In genomic region chr12:6832933-6833332, GRCm38 (mm10) we compare ENCODE assay signal across 26 mouse cellular contexts.
"Had no signal": no experiment of that assay in that cellular context is flagged by ENCODE, and none has a peak within 500 bp of the region (broad histone marks: within the 10 kb centered on the region; RNA-seq: fewer than 3 reads in every experiment).

No protein-coding gene starts in this region.

- H3K9me3 ChIP-seq: heart, embryonic 13.5 days; heart, embryonic 15.5 days; hindbrain, embryonic 13.5 days; hindbrain, embryonic 15.5 days; kidney, embryonic 15.5 days; limb, embryonic 13.5 days; limb, embryonic 15.5 days; liver, embryonic 13.5 days had no signal

- H3K36me3 ChIP-seq: heart, embryonic 13.5 days; heart, embryonic 15.5 days; hindbrain, embryonic 13.5 days; hindbrain, embryonic 15.5 days; kidney, embryonic 15.5 days; limb, embryonic 13.5 days; limb, embryonic 15.5 days; liver, embryonic 13.5 days had no signal

- H3K9ac ChIP-seq: heart, embryonic 13.5 days; heart, embryonic 15.5 days; hindbrain, embryonic 13.5 days; hindbrain, embryonic 15.5 days; kidney, embryonic 15.5 days; limb, embryonic 13.5 days; limb, embryonic 15.5 days; liver, embryonic 13.5 days had no signal

- ATAC-seq: hindbrain, postnatal 0 days; intestine, embryonic 16.5 days had no signal

- DNase-seq: gastrocnemius, postnatal 14 days; gastrocnemius, postnatal 36 days; heart, adult 11 months; heart, adult 2 months; heart, postnatal 14 days; heart, postnatal 36 days; kidney, adult 11 months; kidney, adult 2 months; kidney, adult 9 months; kidney, postnatal 14 days; kidney, postnatal 36 days; layer of hippocampus, adult 9-11 months; layer of hippocampus, postnatal 36 days; left cerebral cortex, postnatal 4 days; liver, embryonic 13.5 days had no signal

- H3K27me3 ChIP-seq: heart, embryonic 13.5 days; heart, embryonic 15.5 days; hindbrain, embryonic 13.5 days; hindbrain, embryonic 15.5 days; kidney, embryonic 15.5 days; limb, embryonic 13.5 days; limb, embryonic 15.5 days; liver, embryonic 13.5 days had no signal

- H3K4me2 ChIP-seq: heart, embryonic 11.5 days; heart, embryonic 13.5 days; heart, embryonic 15.5 days; hindbrain, embryonic 13.5 days; hindbrain, embryonic 15.5 days; kidney, embryonic 15.5 days; limb, embryonic 13.5 days; limb, embryonic 15.5 days; liver, embryonic 13.5 days had no signal

- H3K4me1 ChIP-seq: heart, embryonic 13.5 days; heart, embryonic 15.5 days; hindbrain, embryonic 13.5 days; hindbrain, embryonic 15.5 days; kidney, embryonic 15.5 days; limb, embryonic 13.5 days; limb, embryonic 15.5 days; liver, embryonic 13.5 days had no signal

- H3K27ac ChIP-seq: heart, adult 2 months; heart, embryonic 13.5 days; heart, embryonic 15.5 days; hindbrain, embryonic 13.5 days; hindbrain, embryonic 15.5 days; hindbrain, postnatal 0 days; kidney, embryonic 15.5 days; kidney, postnatal 0 days; limb, embryonic 13.5 days; limb, embryonic 15.5 days; liver, embryonic 13.5 days had no signal

- H3K4me3 ChIP-seq: heart, adult 2 months; heart, embryonic 13.5 days; heart, embryonic 15.5 days; hindbrain, embryonic 13.5 days; hindbrain, embryonic 15.5 days; kidney, embryonic 15.5 days; limb, embryonic 13.5 days; limb, embryonic 15.5 days; liver, embryonic 13.5 days had no signal
